Mouse (Mus musculus) stomach, embryonic 15.5 days (tissue): ENCODE measurements at regions not wholly inside any gene's neighbourhood (a gene's known extent, or its start where the extent isn't known, plus 50 kb on each side); places are given as distances from the start of the nearest gene placed in this dataset.

ENCODE experiments used
- ATAC-seq: fragments of 200-750 bp; cut with Nextera tagmentation; 2 replicates; pipeline ENCODE4 v1.8.0; 2017; ENCODE audit warnings: low read depth, moderate number of reproducible peaks, moderate TSS enrichment; ENCODE audit not compliant: insufficient read depth, low FRiP score
- H3K27ac ChIP-seq: fragments of 300-500 bp; sonication (generic); 2 replicates; pipeline ENCODE4 v1.5.1; 2015; ENCODE audit warnings: mild to moderate bottlenecking, inconsistent platforms
- H3K27me3 ChIP-seq: fragments of 300-500 bp; sonication (generic); replicated peaks from 2 replicates; pipeline ENCODE4 v1.6.1; 2015; ENCODE audit warnings: inconsistent platforms
- H3K36me3 ChIP-seq: fragments of 300-500 bp; sonication (generic); 2 replicates; pipeline ENCODE4 v1.6.1; 2015; ENCODE audit warnings: inconsistent platforms
- H3K4me1 ChIP-seq: fragments of 300-500 bp; sonication (generic); 2 replicates; pipeline ENCODE4 v1.6.1; 2015; ENCODE audit warnings: inconsistent platforms
- H3K4me2 ChIP-seq: fragments of 300-500 bp; sonication (generic); 2 replicates; pipeline ENCODE4 v1.6.1; 2015; ENCODE audit warnings: mild to moderate bottlenecking, inconsistent platforms
- H3K4me3 ChIP-seq: fragments of 300-500 bp; sonication (generic); replicated peaks from 2 replicates; pipeline ENCODE4 v1.5.1; 2015; ENCODE audit warnings: inconsistent platforms
- H3K9ac ChIP-seq: fragments of 300-500 bp; sonication (generic); 2 replicates; pipeline ENCODE4 v1.6.1; 2015; ENCODE audit warnings: inconsistent platforms
- H3K9me3 ChIP-seq: fragments of 300-500 bp; sonication (generic); 2 replicates; pipeline ENCODE4 v1.6.1; 2016; ENCODE audit warnings: inconsistent platforms
- WGBS: fragments of 180-500 bp; shearing (Covaris S2); methylation state at CpG from one replicate; pipeline ENCODE4 v1.1.7; 2015; 5-methylcytosine and 5-hydroxymethylcytosine counted together

- Histone ChIP-seq H3K27me3 (no peaks in the 10 kb centered on the region), H3K27ac (no peak overlapping the region), H3K4me1 (no peaks in the 10 kb centered on the region), H3K9ac (no peak overlapping the region), H3K4me2 (no peak overlapping the region), H3K9me3 (no peaks in the 10 kb centered on the region), H3K36me3 (no peaks in the 10 kb centered on the region), H3K4me3 (no peak overlapping the region)
- ATAC-seq, result no peak
Measured at GRCm38 (mm10) chr14:89034390-89034789, 563.2 kb upstream of the Pcdh20 start.

- H3K36me3 ChIP-seq, result no peaks in the 10 kb centered on the region
- no peaks in the 10 kb centered on the region for H3K27me3 ChIP-seq
- H3K9ac ChIP-seq, result no peak overlapping the region
- no peak overlapping the region for H3K4me3 ChIP-seq
- H3K9me3 ChIP-seq, result no peaks in the 10 kb centered on the region
- H3K27ac ChIP-seq, result no peak overlapping the region
- ATAC-seq, result no peak
- H3K4me1 ChIP-seq, result no peaks in the 10 kb centered on the region
- 85% methylated on average over 2 of the region's 2 CpGs for WGBS
- no peak overlapping the region for H3K4me2 ChIP-seq
Measured at GRCm38 (mm10) chr14:89011440-89011839, 540.2 kb upstream of the Pcdh20 start.

GRCm38 (mm10) chr14:89009648-89010047 lies 538.5 kb upstream of the Pcdh20 start:
- H3K27me3 ChIP-seq, result no peaks in the 10 kb centered on the region
- no peak overlapping the region for H3K9ac ChIP-seq
- H3K36me3 ChIP-seq, result no peaks in the 10 kb centered on the region
- no peak overlapping the region for H3K4me3 ChIP-seq
- no peaks in the 10 kb centered on the region for H3K9me3 ChIP-seq
- ATAC-seq, result no peak
- H3K27ac ChIP-seq, result no peak overlapping the region
- WGBS, result 27% methylated on average over 1 of the region's 1 CpGs
- H3K4me2 ChIP-seq, result no peak overlapping the region
- H3K4me1 ChIP-seq, result no peaks in the 10 kb centered on the region

- H3K4me1 ChIP-seq, result no peaks in the 10 kb centered on the region
- H3K27ac ChIP-seq, result no peak overlapping the region
- H3K9me3 ChIP-seq, result no peaks in the 10 kb centered on the region
- H3K4me2 ChIP-seq, result no peak overlapping the region
- no peaks in the 10 kb centered on the region for H3K36me3 ChIP-seq
- H3K9ac ChIP-seq, result no peak overlapping the region
- H3K27me3 ChIP-seq, result no peaks in the 10 kb centered on the region
- 9% methylated on average over 6 of the region's 6 CpGs for WGBS
- no peak for ATAC-seq
- H3K4me3 ChIP-seq, result no peak overlapping the region
Measured at GRCm38 (mm10) chr14:88981895-88982294, 510.7 kb upstream of the Pcdh20 start.

GRCm38 (mm10) chr14:88976007-88976406 lies 504.8 kb upstream of the Pcdh20 start:
- H3K9me3 ChIP-seq, result no peaks in the 10 kb centered on the region
- ATAC-seq, result no peak
- 74% methylated on average over 1 of the region's 1 CpGs for WGBS

GRCm38 (mm10) chr14:88934569-88934968 lies 463.4 kb upstream of the Pcdh20 start:
- 68% methylated on average over 1 of the region's 1 CpGs for WGBS
- ATAC-seq, result no peak
- Histone ChIP-seq H3K4me3 (no peak overlapping the region), H3K9me3 (no peaks in the 10 kb centered on the region), H3K27me3 (no peaks in the 10 kb centered on the region), H3K9ac (no peak overlapping the region), H3K36me3 (no peaks in the 10 kb centered on the region), H3K4me1 (no peaks in the 10 kb centered on the region), H3K27ac (no peak overlapping the region), H3K4me2 (no peak overlapping the region)

More at GRCm38 (mm10) chr14:88976007-88976406, 504.8 kb upstream of the Pcdh20 start:
- no peak overlapping the region for H3K4me2 ChIP-seq
- H3K36me3 ChIP-seq, result no peaks in the 10 kb centered on the region
- no peak overlapping the region for H3K4me3 ChIP-seq
- H3K27me3 ChIP-seq, result no peaks in the 10 kb centered on the region
- no peak overlapping the region for H3K9ac ChIP-seq
- H3K27ac ChIP-seq, result no peak overlapping the region
- no peaks in the 10 kb centered on the region for H3K4me1 ChIP-seq
